Mouse (Mus musculus): ENCODE measurements around the gene Olfr1192-ps1.
"Not testable (repeated sequence)": the region's sequence is repeated elsewhere in the genome, so short reads cannot be mapped to it uniquely, and the experiment has no call there.

Gene Olfr1192-ps1

DNA sequence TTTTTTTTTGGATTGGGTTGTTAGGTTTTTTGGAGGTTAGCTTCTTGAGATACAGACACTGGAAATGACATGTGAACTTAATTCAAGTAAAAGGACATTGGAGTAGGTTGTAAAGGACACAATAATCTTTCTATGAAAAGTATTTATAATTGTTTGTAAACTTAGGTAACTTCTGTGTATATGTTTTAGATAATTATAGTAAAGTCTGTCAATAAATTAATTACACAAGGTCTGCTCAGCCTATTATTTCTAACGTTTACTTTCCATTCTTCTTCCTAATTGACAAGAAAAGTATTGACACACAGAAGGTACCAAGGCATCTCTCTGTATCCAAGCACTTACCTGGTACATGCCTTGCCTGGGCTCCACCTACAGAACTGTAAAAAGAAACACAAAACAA lies at the start of gene Olfr1192-ps1:
Gene Olfr1192-ps1 (plus strand): TSS at position 301 of the 400 bp plus-strand sequence.
- CTCF ChIA-PET: no interaction called here

DNA sequence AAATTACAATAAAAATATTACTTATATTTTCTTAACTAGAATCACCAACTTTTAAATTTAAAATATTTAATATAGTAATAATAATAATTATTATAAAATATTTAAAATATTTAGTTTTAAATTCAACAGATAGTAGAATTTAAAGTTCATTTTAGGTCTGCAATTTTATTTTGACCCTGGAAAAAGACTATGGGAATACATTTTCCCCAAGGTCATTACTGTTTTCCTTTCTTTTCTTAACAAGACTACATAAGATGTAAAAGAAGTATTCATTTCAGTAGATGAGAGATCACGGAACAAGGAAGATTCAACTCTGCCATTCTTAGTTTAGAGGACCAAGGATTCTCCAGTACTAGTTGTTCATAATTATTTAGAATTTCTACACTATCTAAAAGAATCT lies 8.1 kb upstream of the Olfr1192-ps1 start, which contains the start of gene Olfr1191-ps1:
Gene Olfr1191-ps1 (plus strand): TSS at position 301 of the 400 bp plus-strand sequence.
- POLR2A ChIA-PET, CTCF ChIA-PET: not testable (repeated sequence)

More for the DNA sequence above, at the start of gene Olfr1192-ps1:
- POLR2A ChIA-PET: no interaction called here

DNA sequence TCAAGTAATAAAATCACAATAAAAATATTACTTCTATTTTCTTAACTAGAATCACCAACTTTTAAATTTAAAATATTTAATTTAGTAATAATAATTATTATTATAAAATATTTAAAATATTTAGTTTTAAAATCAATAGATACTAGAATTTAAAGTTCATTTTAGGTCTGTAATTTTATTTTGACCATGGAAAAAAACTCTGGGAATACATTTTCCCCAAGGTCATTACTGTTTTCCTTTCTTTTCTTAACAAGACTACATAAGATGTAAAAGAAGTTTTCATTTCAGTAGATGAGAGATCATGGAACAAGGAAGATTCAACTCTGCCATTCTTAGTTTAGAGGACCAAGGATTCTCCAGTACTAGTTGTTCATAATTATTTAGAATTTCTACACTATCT lies 27.0 kb downstream of the Olfr1192-ps1 start, which contains the start of gene Olfr1193:
Gene Olfr1193 (plus strand): TSS at position 301 of the 400 bp plus-strand sequence.
- CTCF ChIA-PET, POLR2A ChIA-PET: not testable (repeated sequence)

DNA sequence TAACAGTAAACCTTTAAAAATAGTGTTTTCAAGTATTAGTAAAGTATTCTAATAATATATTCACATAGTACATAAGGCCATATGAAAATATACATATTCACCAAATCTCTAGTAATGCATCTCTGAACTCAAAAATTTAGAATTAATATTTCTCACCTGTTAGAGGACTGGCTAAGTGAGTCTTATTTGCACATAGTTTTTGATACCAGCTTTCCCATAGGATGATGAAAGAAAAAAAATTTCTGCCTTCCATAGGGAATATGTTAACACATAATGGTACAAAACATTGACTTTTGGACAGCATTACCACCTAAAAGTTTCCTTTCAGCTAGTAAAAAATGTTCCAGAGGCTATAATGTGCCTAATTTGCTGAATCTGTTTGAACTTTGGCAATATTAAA lies 40.8 kb downstream of the Olfr1192-ps1 start, which contains the start of gene Olfr1195:
Gene Olfr1195 (minus strand): TSS at position 101 of the 400 bp plus-strand sequence.
- POLR2A ChIA-PET: no interaction called here
- CTCF ChIA-PET: no interaction called here

- CTCF ChIA-PET: no interaction called here
- POLR2A ChIA-PET: no interaction called here
These were observed 56.2 kb downstream of the Olfr1192-ps1 start, which contains the start of gene Olfr1196 for GRCm38 (mm10) chr2:88704497-88704896. TSS of gene Olfr1196 (minus strand) at chr2:88704597.
